Mouse (Mus musculus): ENCODE data around the gene Tspan5. TPM values are rescaled to one million over a fixed set of nuclear protein-coding genes. Genes with fewer than 3 reads are reported as not detected.

Tspan5 gene
- polyA plus RNA-seq, 1 experiment from 2014 or later, result 55.3 TPM

GRCm38 (mm10) chr3:138937241-138937640, 195.2 kb downstream of the Tspan5 start:
- Histone ChIP-seq H3K4me2 (replicated peaks) (no peak overlapping the region), H3K4me3 (no peak overlapping the region), H3K9me3 (no peaks in the 10 kb centered on the region), H3K9ac (replicated peaks) (no peak overlapping the region), H3K27ac (replicated peaks) (no peak overlapping the region), H3K27me3 (no peaks in the 10 kb centered on the region), H3K36me3 (peaks cover 38% of the 10 kb centered on the region), H3K4me1 (peaks cover 5% of the 10 kb centered on the region)
- 94% methylated on average over 10 of the region's 10 CpGs for WGBS
- ATAC-seq (ENCODE audit: low FRiP score, low read depth), result no peak

- peaks cover 5% of the 10 kb centered on the region for H3K4me1 ChIP-seq
- no peak overlapping the region for H3K9ac ChIP-seq (replicated peaks)
- H3K4me2 ChIP-seq (replicated peaks), result no peak overlapping the region
- WGBS, result 38% methylated on average over 9 of the region's 9 CpGs
- H3K27me3 ChIP-seq, result no peaks in the 10 kb centered on the region
- no peaks in the 10 kb centered on the region for H3K9me3 ChIP-seq
- H3K36me3 ChIP-seq, result peaks cover 46% of the 10 kb centered on the region
- peak; percentile 48 for ATAC-seq (ENCODE audit: low FRiP score, low read depth)
- H3K27ac ChIP-seq (replicated peaks), result peak overlapping the region; percentile 15; the same call in 1 of the 2 replicates
- no peak overlapping the region for H3K4me3 ChIP-seq
These were observed 199.6 kb downstream of the Tspan5 start for GRCm38 (mm10) chr3:138941604-138942003.

GRCm38 (mm10) chr3:138945516-138945915, 203.5 kb downstream of the Tspan5 start:
- WGBS, result 88% methylated on average over 3 of the region's 3 CpGs
- peaks cover 5% of the 10 kb centered on the region for H3K4me1 ChIP-seq
- H3K27me3 ChIP-seq, result no peaks in the 10 kb centered on the region
- no peak overlapping the region for H3K9ac ChIP-seq (replicated peaks)
- ATAC-seq (ENCODE audit: low FRiP score, low read depth), result no peak
- no peak overlapping the region for H3K27ac ChIP-seq (replicated peaks)
- no peaks in the 10 kb centered on the region for H3K9me3 ChIP-seq
- no peak overlapping the region for H3K4me3 ChIP-seq
- H3K4me2 ChIP-seq (replicated peaks), result no peak overlapping the region
- peaks cover 18% of the 10 kb centered on the region for H3K36me3 ChIP-seq

GRCm38 (mm10) chr3:138949081-138949480, 207.1 kb downstream of the Tspan5 start:
- H3K4me2 ChIP-seq (replicated peaks), result no peak overlapping the region
- no peak overlapping the region for H3K9ac ChIP-seq (replicated peaks)
- H3K27ac ChIP-seq (replicated peaks), result no peak overlapping the region
- H3K27me3 ChIP-seq, result no peaks in the 10 kb centered on the region
- no peak for ATAC-seq (ENCODE audit: low FRiP score, low read depth)
- 96% methylated on average over 9 of the region's 9 CpGs for WGBS
- no peak overlapping the region for H3K4me3 ChIP-seq
- H3K4me1 ChIP-seq, result no peaks in the 10 kb centered on the region
- H3K36me3 ChIP-seq, result peaks cover 24% of the 10 kb centered on the region
- no peaks in the 10 kb centered on the region for H3K9me3 ChIP-seq

DNA sequence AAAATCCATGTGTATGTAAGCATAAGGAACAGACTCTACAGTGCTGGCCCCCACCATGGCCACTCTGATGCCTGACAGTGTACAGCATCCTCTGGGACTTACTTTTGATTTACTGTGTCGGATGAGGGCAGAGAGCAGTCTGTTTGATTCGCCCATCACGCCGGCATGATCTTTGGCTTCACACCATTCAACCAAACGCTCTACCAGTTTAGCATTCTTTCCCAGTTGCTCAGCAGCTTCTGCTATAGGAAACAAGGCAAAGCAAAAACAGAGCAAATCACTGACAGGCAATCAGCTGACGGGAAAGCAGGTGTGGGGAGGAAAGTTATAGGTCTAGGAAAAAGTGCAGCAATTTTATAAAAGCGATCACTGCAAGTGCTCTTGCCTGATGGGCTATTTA, 213.2 kb downstream of the Tspan5 start:
- no peaks in the 10 kb centered on the region for H3K9me3 ChIP-seq
- no peak overlapping the region for H3K4me3 ChIP-seq
- H3K27ac ChIP-seq (replicated peaks), result no peak overlapping the region
- no peak overlapping the region for H3K4me2 ChIP-seq (replicated peaks)
- no peak overlapping the region for H3K9ac ChIP-seq (replicated peaks)
- 92% methylated on average over 7 of the region's 7 CpGs for WGBS
- no peaks in the 10 kb centered on the region for H3K27me3 ChIP-seq
- no peak for ATAC-seq (ENCODE audit: low FRiP score, low read depth)
- H3K36me3 ChIP-seq, result peaks cover 30% of the 10 kb centered on the region
- no peaks in the 10 kb centered on the region for H3K4me1 ChIP-seq

Other genes starting within 250 kb of the Tspan5 start
- 348 and 357 TPM in 2 replicates for gene Eif4e, start 216.0 kb upstream of the Tspan5 start, polyA plus RNA-seq (2016; fragmentation: Nextera tagmentation; extraction: Ambion mirVana)